Mouse (Mus musculus) brain, adult 2 months (tissue): Measurements from ENCODE around the gene Gm10128.
"Not testable (repeated sequence)": the region's sequence is repeated elsewhere in the genome, so short reads cannot be mapped to it uniquely, and the experiment has no call there.

Source experiments
- DNase-seq: peaks from one replicate; pipeline ENCODE4 v3.0.0; 2011; ENCODE audit warnings: low read depth, low spot score

Gene Gm10128

GRCm38 (mm10) chr14:7643872-7644271 is at the start of gene Gm10128:
TSS of gene Gm10128 (minus strand) at chr14:7643972.
- DNase-seq, result not testable (repeated sequence)

GRCm38 (mm10) chr14:7681170-7681569 is 37.4 kb upstream of the Gm10128 start:
- DNase-seq, result peak; percentile 1

- DNase-seq, result not testable (repeated sequence)
Observed at GRCm38 (mm10) chr14:7662491-7662890, 18.7 kb upstream of the Gm10128 start.

- DNase-seq, result not testable (repeated sequence)
Observed at GRCm38 (mm10) chr14:7658101-7659074, 14.6 kb upstream of the Gm10128 start.

GRCm38 (mm10) chr14:7657456-7657855 is 13.7 kb upstream of the Gm10128 start:
- not testable (repeated sequence) for DNase-seq

- DNase-seq, result not testable (repeated sequence)
Observed at GRCm38 (mm10) chr14:7595492-7595891, 48.3 kb downstream of the Gm10128 start, which contains the start of gene Gm10338. TSS of gene Gm10338 (minus strand) at chr14:7595592.
